Mouse (Mus musculus): Measurements from ENCODE around the gene Lrfn4.

- no peak for TF ChIP-seq CTCF (IDR thresholded peaks at IDR 0.05; ENCODE audit: low read depth, low read length)
- no peak for TF ChIP-seq POLR2A (IDR thresholded peaks at IDR 0.05; ENCODE audit: borderline replicate concordance, low read depth, low read length)
These were observed 47.8 kb downstream of the Lrfn4 start for GRCm38 (mm10) chr19:4567665-4568064.
